Mouse (Mus musculus): ENCODE measurements around the gene Hat1. TPM values are rescaled to one million over a fixed set of nuclear protein-coding genes. Genes with fewer than 3 reads are reported as not detected.
"Not testable (repeated sequence)": the region's sequence is repeated elsewhere in the genome, so short reads cannot be mapped to it uniquely, and the experiment has no call there.

The Hat1 gene
- 10 to 100 TPM; 24.9 to 30.8 (median 28.0) TPM for total RNA-seq (2022)

DNA sequence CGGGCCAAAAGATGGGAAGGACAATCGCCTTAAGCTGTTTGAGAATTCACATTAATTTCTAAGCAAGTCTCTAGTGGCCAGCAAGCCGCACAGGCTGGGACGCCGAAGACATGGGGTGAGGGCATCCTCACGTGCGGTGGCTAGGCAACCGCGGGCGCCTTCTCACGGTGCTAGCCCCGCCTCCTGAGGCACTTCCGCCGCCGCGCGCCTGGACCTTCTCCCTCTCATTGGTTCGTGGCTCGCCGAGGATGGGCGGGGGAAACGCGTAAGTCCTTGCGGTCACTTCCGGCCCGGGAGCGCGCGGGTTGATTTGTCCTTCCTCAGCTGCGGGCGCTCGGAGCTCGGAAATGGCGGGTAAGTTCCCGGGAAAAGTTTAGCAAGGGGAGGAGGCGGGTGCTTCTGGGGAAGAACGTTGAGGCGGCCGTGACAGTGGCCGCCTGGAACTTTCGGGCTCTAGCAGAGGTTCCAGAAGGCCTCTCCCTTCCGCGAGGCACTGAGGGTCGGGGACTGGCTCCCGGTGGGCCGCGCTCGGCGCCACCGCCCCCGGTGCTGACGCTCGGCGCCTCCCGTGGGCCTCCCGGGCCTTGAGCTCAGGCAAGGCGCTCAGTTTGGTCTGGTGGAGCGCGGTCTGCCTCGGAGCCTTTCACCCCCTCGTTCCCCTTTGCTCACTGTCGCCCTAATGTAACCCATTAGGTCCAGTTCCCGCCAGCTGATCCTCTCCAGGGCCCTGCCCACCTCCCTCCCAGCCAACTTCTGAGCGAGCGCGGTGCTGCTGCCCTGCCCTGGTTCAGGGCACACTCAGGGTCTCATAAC lies at the start of gene Hat1:
TSS of gene Hat1 (plus strand) at position 8 of the 813 bp plus-strand sequence.
- peak; percentile 95 for DNase-seq (ENCODE audit: low spot score)

DNA sequence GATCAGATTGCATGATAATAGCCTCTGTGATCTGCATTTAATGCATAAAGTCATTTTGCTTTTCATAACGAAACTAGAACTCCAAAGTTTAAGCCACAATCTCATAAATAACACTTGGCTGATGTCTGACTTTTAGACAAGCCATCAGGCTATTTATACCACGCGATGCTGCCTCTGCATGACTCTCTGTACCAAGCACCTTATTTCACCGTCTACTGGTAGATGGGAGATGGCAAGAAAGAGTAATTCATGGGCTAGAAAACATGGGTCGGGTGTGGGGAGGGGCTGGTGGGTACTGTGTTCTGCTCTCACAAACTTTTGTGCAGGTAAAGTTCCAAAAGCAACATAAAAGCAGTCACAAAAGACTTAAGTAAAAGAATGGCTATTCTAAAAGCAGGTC lies 48.6 kb upstream of the Hat1 start:
- no peak for DNase-seq (ENCODE audit: low spot score)

DNA sequence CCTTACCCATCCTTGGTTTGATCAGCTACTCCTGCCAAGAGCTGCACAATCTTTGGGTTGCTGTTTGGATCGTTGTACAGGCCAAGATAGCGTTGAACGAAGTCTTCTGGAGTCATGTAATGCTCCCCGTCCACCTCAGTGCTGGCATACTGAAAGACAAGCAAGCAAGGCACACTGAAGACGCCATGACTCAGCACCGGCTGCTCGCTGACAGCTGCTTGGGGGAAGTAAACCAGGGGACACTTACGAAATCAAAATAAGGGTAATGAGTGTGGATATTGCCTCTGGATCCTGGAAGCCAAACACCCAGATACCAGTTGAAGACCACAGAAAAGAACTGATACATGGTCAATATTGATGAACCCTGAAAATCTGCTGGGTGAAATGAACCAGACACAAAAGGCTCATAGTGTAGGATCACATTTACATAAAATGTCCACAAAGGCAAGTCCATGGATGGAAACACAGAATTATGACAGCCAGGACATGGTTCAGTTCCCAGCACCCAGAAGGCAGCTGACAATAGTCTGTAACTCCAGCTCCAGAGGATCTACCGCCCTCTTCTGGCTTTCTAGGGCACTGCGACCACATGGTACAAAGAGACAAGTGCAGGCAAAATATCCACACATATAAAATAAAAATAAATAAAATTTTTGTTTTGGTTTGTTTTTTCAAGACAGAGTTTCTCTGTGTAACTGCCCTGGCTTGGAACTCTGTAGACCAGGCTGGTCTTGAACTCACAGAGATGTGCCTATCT lies 44.7 kb upstream of the Hat1 start:
- peak; percentile 17 for DNase-seq (ENCODE audit: low spot score)

DNA sequence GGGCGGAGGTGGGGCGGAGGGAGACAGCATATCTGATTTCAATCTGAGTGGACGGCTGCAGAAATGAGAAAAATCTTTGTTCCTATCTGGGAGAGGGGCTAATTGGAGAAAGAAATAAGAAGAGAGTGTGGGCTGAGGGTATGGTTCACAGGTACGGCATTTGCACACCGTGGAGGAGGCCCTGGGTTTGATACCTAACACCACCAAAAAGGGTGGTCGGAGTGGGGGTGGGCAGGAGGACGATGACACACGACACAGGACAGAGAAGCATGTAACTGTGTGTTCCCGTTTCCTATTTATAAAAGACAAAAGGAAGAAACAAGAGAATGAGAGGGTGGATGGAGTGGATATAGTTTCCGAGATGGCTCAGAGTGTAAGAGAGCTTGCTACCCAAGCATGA lies 41.6 kb upstream of the Hat1 start:
- no peak for DNase-seq (ENCODE audit: low spot score)

DNA sequence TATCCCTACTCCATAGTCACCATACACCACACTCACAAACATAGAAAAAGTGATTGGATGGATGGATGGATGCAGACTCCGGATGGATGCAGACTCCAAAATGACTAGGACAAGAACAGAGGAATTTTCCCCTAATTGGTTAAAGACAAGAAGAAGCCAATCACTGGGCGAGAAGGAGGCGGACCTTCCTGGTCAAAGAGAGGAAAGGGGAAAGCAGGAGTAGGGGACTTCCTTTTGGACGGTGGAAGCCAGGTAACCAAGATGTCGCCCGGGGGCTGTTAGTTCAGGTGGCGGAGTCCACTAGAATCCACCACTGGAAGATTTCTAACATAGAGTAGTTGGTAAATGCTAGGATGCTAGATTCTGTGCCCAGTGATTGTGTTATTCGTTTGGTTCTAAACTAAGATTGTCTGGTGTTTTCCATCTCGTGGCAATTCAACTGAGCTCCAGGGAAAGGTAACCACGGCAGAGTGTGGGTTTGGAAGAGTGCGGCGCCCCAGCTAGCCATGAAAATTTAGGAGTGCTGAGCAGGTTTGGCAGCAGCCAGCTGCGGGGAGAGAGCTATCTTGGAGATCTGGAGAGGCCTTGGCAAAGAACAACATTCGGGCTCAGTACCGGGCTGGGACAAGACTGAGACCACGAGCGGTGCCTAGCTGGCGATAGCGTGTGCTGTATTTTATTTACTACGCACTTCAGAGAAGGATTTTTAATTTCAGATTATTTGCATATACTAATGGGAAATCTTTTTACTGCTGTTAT lies 40.8 kb upstream of the Hat1 start:
- no peak for DNase-seq (ENCODE audit: low spot score)

DNA sequence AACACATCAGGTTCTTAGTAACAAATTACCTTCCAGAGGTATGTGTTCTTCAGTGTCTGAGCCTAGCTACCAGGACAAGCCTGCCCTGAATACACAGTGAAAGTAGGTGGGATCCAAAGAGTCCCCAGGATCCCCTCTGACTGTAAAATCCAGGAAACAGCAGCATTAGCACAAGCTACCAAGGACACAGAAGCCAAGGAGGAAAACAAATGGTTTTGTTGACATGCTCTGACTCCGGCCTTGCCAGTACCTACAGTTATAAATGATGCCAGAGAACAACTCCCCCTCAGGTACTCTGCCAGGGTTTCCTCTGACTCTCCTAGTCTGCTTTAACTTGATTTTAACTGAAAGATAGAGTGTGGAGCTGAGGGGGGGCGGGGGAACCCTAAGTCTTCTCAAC lies 39.2 kb upstream of the Hat1 start:
- DNase-seq (ENCODE audit: low spot score), result no peak

DNA sequence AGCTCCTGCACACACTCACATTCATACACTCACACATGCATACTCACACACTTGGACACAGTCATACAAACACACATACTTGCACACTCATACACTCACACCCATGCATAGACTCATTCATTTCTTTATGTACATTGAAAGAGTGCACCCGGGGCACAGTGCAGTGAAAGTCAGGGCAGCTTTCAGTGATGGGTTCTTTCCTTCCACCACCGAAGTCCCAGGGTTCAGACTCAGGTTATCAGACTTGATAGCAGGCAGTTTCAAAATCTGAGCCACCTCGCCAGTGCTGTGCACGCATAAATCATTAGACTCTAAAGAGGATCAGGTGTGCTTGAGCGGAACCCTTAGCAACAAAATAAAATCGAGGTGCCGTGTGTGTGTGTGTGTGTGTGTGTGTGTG lies 38.6 kb upstream of the Hat1 start:
- no peak for DNase-seq (ENCODE audit: low spot score)

- DNase-seq (ENCODE audit: low spot score), result no peak
Measured at GRCm38 (mm10) chr2:71350904-71351726, 37.6 kb upstream of the Hat1 start.

DNA sequence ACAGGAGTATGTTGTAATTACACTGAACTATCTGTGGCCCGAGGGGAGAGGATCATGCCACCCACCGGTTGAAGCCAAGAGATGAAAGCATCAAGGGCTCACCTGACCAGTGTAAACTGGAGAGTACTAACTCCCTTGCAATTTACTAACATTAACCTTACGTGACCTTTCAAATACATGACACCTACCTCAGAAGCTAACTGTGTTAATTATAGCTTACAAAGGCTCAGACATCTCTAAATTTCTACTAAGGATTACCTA lies 37.1 kb upstream of the Hat1 start:
- no peak for DNase-seq (ENCODE audit: low spot score)

DNA sequence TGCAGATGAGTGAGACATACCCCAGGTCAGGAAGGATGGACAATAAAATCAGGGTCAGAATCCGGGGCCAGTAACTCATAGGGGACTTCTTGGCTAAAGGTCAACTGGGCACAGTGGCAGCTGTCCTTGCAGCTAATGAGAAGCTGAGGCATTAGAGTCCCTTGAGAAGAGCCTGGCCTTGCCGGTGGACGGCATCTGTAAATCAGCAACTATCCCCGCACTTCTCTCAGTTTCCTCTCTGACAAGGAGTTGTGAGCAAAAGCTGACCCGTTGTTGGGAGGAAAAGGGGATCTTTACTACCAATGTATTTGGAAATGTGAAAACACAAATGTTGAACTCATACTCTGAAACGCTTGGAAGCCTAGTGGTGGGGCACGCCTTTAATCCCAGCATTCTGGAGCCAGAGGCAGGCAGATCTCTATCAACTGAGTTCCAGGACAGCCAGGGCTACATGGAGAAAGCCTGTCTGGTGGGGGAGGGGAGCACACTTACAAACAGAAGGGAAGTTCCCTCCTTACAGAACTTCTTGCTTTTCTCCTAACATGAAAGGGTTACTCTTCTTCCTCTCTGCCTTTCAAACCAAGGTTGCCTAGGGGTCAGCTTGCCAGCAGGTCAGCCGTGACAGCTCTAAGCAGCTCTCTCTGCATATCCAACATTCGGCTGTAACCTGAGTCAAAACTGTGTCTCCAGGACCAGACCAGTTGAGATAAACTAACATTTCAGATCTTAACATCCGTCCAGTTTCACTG lies 35.3 kb upstream of the Hat1 start:
- DNase-seq (ENCODE audit: low spot score), result peak; percentile 15

DNA sequence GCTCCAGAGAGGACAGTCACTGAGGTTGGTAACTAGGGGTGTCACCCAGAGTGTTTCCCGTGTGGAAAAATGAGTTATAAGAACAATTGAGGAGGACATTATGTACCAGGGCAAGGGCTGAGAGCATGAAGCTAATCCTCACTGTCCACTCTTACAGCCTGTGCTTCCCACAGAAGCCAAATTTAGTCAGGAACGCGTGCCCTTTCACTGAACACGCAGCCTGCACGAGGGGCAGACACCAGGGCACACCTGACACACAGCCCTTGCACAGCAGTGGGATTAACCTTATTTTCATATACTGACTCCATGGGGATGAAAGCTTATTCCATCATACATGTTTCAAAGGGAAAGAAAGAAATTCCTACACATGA lies 34.7 kb upstream of the Hat1 start:
- peak; percentile 33 for DNase-seq (ENCODE audit: low spot score)

GRCm38 (mm10) chr2:71358347-71358746 lies 30.4 kb upstream of the Hat1 start:
- DNase-seq (ENCODE audit: low spot score), result no peak

- no peak for DNase-seq (ENCODE audit: low spot score)
Measured at GRCm38 (mm10) chr2:71360192-71360591, 28.6 kb upstream of the Hat1 start.

GRCm38 (mm10) chr2:71366618-71367124 lies 22.1 kb upstream of the Hat1 start:
- peak; percentile 26 for DNase-seq (ENCODE audit: low spot score)

GRCm38 (mm10) chr2:71367125-71367880 lies 21.5 kb upstream of the Hat1 start, which contains the start of gene Slc25a12:
Gene Slc25a12 (minus strand): TSS chr2:71367749.
- peak; percentile 78 for DNase-seq (ENCODE audit: low spot score)

DNA sequence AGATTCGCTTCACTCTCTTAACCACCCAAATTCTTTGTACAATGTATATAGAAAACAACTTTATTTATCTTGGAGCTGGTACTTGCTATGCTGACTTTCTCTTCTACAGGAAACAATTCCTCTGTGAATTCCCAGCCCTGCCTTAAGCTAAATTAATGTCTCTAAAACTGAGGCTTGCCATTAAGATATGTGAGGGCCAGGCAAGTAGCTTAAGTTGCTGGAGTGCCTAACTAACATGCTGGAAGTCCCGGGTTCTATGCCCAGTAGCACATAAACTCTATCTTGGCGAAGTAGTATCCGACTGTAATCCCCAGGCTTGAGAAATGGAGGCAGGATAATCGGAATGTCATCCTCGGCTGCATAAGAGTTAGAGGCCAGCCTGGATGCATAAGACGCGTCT lies 20.7 kb upstream of the Hat1 start:
- no peak for DNase-seq (ENCODE audit: low spot score)

DNA sequence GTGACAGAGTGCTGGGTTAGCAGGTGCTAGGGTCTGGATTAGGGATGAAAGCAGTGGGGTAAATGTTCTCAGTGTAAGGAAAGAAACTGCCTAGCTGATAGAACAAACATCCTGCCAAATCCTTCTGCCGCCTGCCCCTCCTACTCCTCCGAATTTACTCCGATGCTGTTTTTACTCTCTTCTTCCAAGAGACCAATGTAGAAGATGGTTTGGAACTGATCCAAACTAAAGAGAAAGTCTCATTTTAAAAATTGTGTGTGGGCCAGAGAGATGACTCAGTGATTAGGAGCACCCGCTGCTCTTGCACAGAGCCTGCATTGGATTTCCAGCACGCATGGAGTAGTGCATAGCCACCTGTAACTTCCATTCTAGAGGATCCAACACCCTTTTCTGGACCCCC lies 17.0 kb upstream of the Hat1 start:
- no peak for DNase-seq (ENCODE audit: low spot score)

- DNase-seq (ENCODE audit: low spot score), result not testable (repeated sequence)
Measured at GRCm38 (mm10) chr2:71372261-71372660, 16.5 kb upstream of the Hat1 start.

GRCm38 (mm10) chr2:71374275-71375155 lies 14.2 kb upstream of the Hat1 start:
- DNase-seq (ENCODE audit: low spot score), result no peak

Measured in heart, adult 8-10 months (tissue).